Mouse (Mus musculus) right cerebral cortex, postnatal 10 days (tissue): ENCODE data around the gene Rpap2.
A peak's percentile ranks its signal among the peaks of the same experiment; 100 is the strongest.

Source experiments
- DNase-seq, 2 experiments: peaks; one replicate each; pipeline ENCODE4 v3.0.0; 2021; ENCODE audit warnings: low spot score in 2 of 2

Rpap2 gene

GRCm38 (mm10) chr5:107687161-107687560 is 90.0 kb downstream of the Rpap2 start:
- DNase-seq: no peak

GRCm38 (mm10) chr5:107687592-107688498 is 90.7 kb downstream of the Rpap2 start:
- DNase-seq: peak; percentile 78 to 81

GRCm38 (mm10) chr5:107688499-107688866 is 91.3 kb downstream of the Rpap2 start:
- no peak for DNase-seq

GRCm38 (mm10) chr5:107695019-107695418 is 97.8 kb downstream of the Rpap2 start:
- DNase-seq: no peak

- no peak for DNase-seq
Measured at GRCm38 (mm10) chr5:107698888-107699287, 101.7 kb downstream of the Rpap2 start.

- no peak for DNase-seq
Measured at GRCm38 (mm10) chr5:107700873-107701272, 103.7 kb downstream of the Rpap2 start.

GRCm38 (mm10) chr5:107701658-107702057 is 104.5 kb downstream of the Rpap2 start:
- no peak for DNase-seq

- no peak for DNase-seq
Measured at GRCm38 (mm10) chr5:107703207-107703763, 106.1 kb downstream of the Rpap2 start.

GRCm38 (mm10) chr5:107705756-107706155 is 108.6 kb downstream of the Rpap2 start:
- no peak for DNase-seq

GRCm38 (mm10) chr5:107706262-107706661 is 109.1 kb downstream of the Rpap2 start:
- DNase-seq: no peak

- no peak for DNase-seq
Measured at GRCm38 (mm10) chr5:107708124-107708797, 111.1 kb downstream of the Rpap2 start.
